Mouse (Mus musculus) cortical plate, adult 2 months (tissue): ENCODE measurements around the gene Szt2.

Experiments
- CTCF ChIP-seq: fragments of 200-500 bp; IDR thresholded peaks from 2 replicates; pipeline ENCODE4 v1.5.1; 2011; ENCODE audit warnings: mild to moderate bottlenecking, control low read depth, low read length; ENCODE audit not compliant: insufficient read depth; ENCODE audit errors: extremely low read depth
- POLR2A ChIP-seq: fragments of 200-500 bp; IDR thresholded peaks from 2 replicates; pipeline ENCODE4 v1.6.1; 2011; ENCODE audit warnings: mild to moderate bottlenecking, low read length, control low read depth; ENCODE audit not compliant: insufficient read depth; ENCODE audit errors: extremely low read depth

DNA sequence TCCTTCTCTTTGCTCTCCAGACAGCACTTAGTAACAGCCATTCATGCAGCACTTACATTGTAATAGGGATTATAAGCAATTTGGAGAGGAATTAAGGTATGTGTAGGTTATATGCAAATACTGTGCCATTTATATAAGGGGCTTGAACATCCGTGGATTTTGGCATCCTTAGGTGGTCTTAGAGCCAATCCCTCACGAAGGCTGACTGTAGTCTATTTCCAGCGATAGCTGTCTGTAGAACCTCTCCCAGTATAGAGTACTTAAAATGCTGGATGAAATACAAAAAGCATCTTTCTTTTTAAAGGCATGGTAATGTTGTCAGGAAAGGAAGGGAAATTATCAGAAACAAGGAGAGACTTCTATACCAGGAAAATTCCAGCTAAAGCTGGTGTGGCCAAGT, 67.6 kb downstream of the Szt2 start:
- TF ChIP-seq CTCF (no peak), POLR2A (no peak)
